Mouse (Mus musculus) intestine, embryonic 16.5 days (tissue): ENCODE measurements around the gene AI597479. TPM values are rescaled to one million over a fixed set of nuclear protein-coding genes. Genes with fewer than 3 reads are reported as not detected.
A peak's percentile ranks its signal among the peaks of the same experiment; 100 is the strongest.

Source experiments
- ATAC-seq: fragments of 200-750 bp; cut with Nextera tagmentation; 2 replicates; pipeline ENCODE4 v1.8.0; 2017; ENCODE audit warnings: moderate TSS enrichment, moderate library complexity
- H3K27ac ChIP-seq: fragments of 300-500 bp; sonication (generic); 2 replicates; pipeline ENCODE4 v1.5.1; 2014; ENCODE audit warnings: mild to moderate bottlenecking, low read length
- H3K27me3 ChIP-seq: fragments of 300-500 bp; sonication (generic); replicated peaks from 2 replicates; pipeline ENCODE4 v1.6.1; 2014; ENCODE audit warnings: low read length, control low read depth, mixed read lengths; ENCODE audit not compliant: control insufficient read depth, insufficient read depth
- H3K36me3 ChIP-seq: fragments of 300-500 bp; sonication (generic); 2 replicates; pipeline ENCODE4 v1.6.1; 2014; ENCODE audit warnings: low read length, control low read depth; ENCODE audit not compliant: control insufficient read depth, insufficient read depth
- H3K4me1 ChIP-seq: fragments of 300-500 bp; sonication (generic); 2 replicates; pipeline ENCODE4 v1.6.1; 2014; ENCODE audit warnings: low read length, control low read depth, mixed read lengths; ENCODE audit not compliant: control insufficient read depth, insufficient read depth
- H3K4me2 ChIP-seq: fragments of 300-500 bp; sonication (generic); 2 replicates; pipeline ENCODE4 v1.6.1; 2014; ENCODE audit warnings: low read depth, low read length, control low read depth
- H3K4me3 ChIP-seq: fragments of 300-500 bp; sonication (generic); 2 replicates; pipeline ENCODE4 v1.5.1; 2014; ENCODE audit warnings: mild to moderate bottlenecking, low read length
- H3K9ac ChIP-seq: fragments of 300-500 bp; sonication (generic); 2 replicates; pipeline ENCODE4 v1.6.1; 2014; ENCODE audit warnings: low read depth, low read length
- H3K9me3 ChIP-seq: fragments of 300-500 bp; sonication (generic); 2 replicates; pipeline ENCODE4 v1.6.1; 2016; ENCODE audit warnings: low read length, control low read depth; ENCODE audit not compliant: control insufficient read depth
- WGBS: fragments of 180-500 bp; shearing (Covaris S2); extraction: QIAGEN DNeasy Blood & Tissue Kit; methylation state at CpG from one replicate; pipeline ENCODE4 v1.1.7; 2014; 5-methylcytosine and 5-hydroxymethylcytosine counted together
- polyA plus RNA-seq: library from polyadenylated mRNA; unstranded; fragments of >200 nt; fragmentation: Nextera tagmentation; extraction: Ambion mirVana; gene quantifications from 2 replicates; pipeline ENCODE4 v1.2.1, GENCODE M21; 2015

The AI597479 gene
- polyA plus RNA-seq = 22.3 and 23.6 TPM in 2 replicates

- WGBS = 1% methylated on average over 57 of the region's 57 CpGs
- peak; percentile 96 for ATAC-seq
- H3K4me3 ChIP-seq = peak within 1 kb of the TSS; percentile 68
- H3K27me3 ChIP-seq = no peaks in the 10 kb centered on the region
- peaks cover 4% of the 10 kb centered on the region for H3K4me1 ChIP-seq
- H3K27ac ChIP-seq = peak within 1 kb of the TSS; percentile 100
- peak within 1 kb of the TSS; percentile 82 for H3K9ac ChIP-seq
- H3K36me3 ChIP-seq = no peaks in the 10 kb centered on the region
- H3K9me3 ChIP-seq = no peaks in the 10 kb centered on the region
- H3K4me2 ChIP-seq = peak within 1 kb of the TSS; percentile 75
Observed at GRCm38 (mm10) chr1:43098031-43098984, at the start of gene AI597479, which contains the start of gene Tgfbrap1. Gene AI597479, plus strand, starts transcription at chr1:43098710. Gene Tgfbrap1, minus strand, starts transcription at chr1:43098637.

- Histone ChIP-seq H3K4me2 (no peak overlapping the region), H3K36me3 (0 out of 2 replicates have a peak, but pooled peaks cover 2% of the 10 kb centered on the region), H3K9me3 (no peaks in the 10 kb centered on the region), H3K9ac (no peak overlapping the region), H3K27me3 (no peaks in the 10 kb centered on the region), H3K4me1 (no peaks in the 10 kb centered on the region), H3K4me3 (no peak overlapping the region), H3K27ac (no peak overlapping the region)
- ATAC-seq = peak; percentile 31; the same call in 1 of the 2 replicates
- WGBS = 92% methylated on average over 5 of the region's 5 CpGs
Observed at GRCm38 (mm10) chr1:43051903-43052302, 46.6 kb upstream of the AI597479 start.

GRCm38 (mm10) chr1:43065615-43066310 is 32.7 kb upstream of the AI597479 start:
- Histone ChIP-seq H3K9me3 (no peaks in the 10 kb centered on the region), H3K4me3 (no peak overlapping the region), H3K27ac (no peak overlapping the region), H3K4me1 (no peaks in the 10 kb centered on the region; the same call in 1 of the 2 replicates), H3K9ac (no peak overlapping the region), H3K27me3 (no peaks in the 10 kb centered on the region), H3K36me3 (no peaks in the 10 kb centered on the region), H3K4me2 (no peak overlapping the region)
- WGBS = 51% methylated on average over 9 of the region's 9 CpGs
- ATAC-seq = peak; percentile 78

GRCm38 (mm10) chr1:43066573-43066972 is 31.9 kb upstream of the AI597479 start:
- no peaks in the 10 kb centered on the region; the same call in 1 of the 2 replicates for H3K4me1 ChIP-seq
- H3K27me3 ChIP-seq = no peaks in the 10 kb centered on the region
- no peak overlapping the region for H3K4me3 ChIP-seq
- no peak overlapping the region for H3K27ac ChIP-seq
- WGBS = 85% methylated on average over 8 of the region's 8 CpGs
- H3K36me3 ChIP-seq = no peaks in the 10 kb centered on the region
- no peaks in the 10 kb centered on the region for H3K9me3 ChIP-seq
- no peak for ATAC-seq
- H3K9ac ChIP-seq = no peak overlapping the region
- H3K4me2 ChIP-seq = no peak overlapping the region

DNA sequence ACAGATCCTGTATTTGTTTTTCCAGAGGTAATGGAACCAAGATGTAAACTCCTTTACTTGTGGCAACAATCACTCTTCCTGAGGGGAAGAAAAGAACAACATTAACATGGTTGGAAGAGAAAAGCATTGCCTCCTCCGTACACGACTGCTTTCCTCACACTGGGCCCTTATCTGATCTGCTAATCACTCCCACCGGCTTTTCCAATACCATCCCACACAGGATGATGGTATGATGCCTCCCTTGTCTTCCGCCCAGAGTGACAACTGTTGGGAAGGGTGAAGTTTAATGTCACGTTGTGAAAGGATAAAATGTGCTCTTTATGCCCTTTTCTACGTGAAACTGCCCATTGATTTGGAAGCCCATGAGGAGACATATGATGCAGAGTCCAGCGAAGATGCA is 31.0 kb upstream of the AI597479 start:
- WGBS = 73% methylated on average over 7 of the region's 7 CpGs
- H3K4me2 ChIP-seq = no peak overlapping the region

DNA sequence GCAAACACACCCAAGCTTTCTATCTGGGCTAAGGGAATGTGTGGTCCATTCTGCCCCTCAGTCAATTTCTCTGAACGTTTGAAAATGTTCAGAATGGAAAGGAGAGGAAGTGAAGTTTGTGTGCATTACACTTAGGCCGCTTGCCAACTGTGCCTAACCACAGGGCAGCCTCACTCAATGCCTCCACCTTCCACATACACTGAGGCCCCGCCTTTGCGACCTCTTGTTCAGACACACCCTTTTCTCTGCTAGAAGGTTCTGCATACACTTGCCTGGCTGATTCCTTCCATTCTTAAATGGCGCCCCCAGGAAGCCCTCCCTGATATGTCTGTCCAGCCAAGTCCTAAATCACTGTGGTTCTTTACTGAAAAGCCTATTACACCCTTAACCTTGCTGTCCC is 27.8 kb upstream of the AI597479 start:
- H3K4me3 ChIP-seq = no peak overlapping the region
- H3K36me3 ChIP-seq = 0 out of 2 replicates have a peak, but pooled peaks cover 7% of the 10 kb centered on the region
- ATAC-seq = peak; percentile 58
- no peak overlapping the region for H3K9ac ChIP-seq
- H3K4me2 ChIP-seq = no peak overlapping the region
- no peaks in the 10 kb centered on the region; the same call in 1 of the 2 replicates for H3K4me1 ChIP-seq
- no peak overlapping the region for H3K27ac ChIP-seq
- H3K9me3 ChIP-seq = no peaks in the 10 kb centered on the region
- H3K27me3 ChIP-seq = no peaks in the 10 kb centered on the region
- 75% methylated on average over 5 of the region's 5 CpGs for WGBS

More for the DNA sequence above, 31.0 kb upstream of the AI597479 start:
- H3K36me3 ChIP-seq = no peaks in the 10 kb centered on the region
- no peaks in the 10 kb centered on the region for H3K27me3 ChIP-seq
- no peaks in the 10 kb centered on the region; the same call in 1 of the 2 replicates for H3K4me1 ChIP-seq
- ATAC-seq = no peak
- H3K9ac ChIP-seq = no peak overlapping the region
- no peaks in the 10 kb centered on the region for H3K9me3 ChIP-seq
- no peak overlapping the region for H3K27ac ChIP-seq
- H3K4me3 ChIP-seq = no peak overlapping the region

DNA sequence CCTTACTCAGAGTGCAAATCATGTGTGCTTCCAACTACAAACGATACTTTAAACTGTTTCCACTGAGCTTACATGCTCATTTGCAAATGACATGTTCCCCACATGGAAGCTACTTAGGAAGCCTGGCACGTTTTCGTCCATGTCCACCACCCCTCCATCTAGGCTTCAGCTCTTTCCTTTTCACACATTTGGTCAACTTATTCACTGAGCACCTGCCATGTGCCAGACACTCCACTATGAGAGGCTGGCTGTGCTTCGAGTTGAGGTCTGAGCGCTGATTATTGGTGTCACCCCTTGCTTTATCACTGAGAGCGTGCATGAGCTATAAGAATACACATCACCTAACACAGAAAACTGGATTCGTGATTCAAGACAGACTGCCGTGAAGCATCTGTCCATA is 26.5 kb upstream of the AI597479 start:
- Histone ChIP-seq H3K4me1 (no peaks in the 10 kb centered on the region; the same call in 1 of the 2 replicates), H3K27ac (no peak overlapping the region), H3K4me2 (no peak overlapping the region), H3K9ac (no peak overlapping the region), H3K9me3 (no peaks in the 10 kb centered on the region), H3K4me3 (no peak overlapping the region), H3K27me3 (no peaks in the 10 kb centered on the region), H3K36me3 (0 out of 2 replicates have a peak, but pooled peaks cover 7% of the 10 kb centered on the region)
- WGBS = 93% methylated on average over 8 of the region's 8 CpGs
- ATAC-seq = no peak

- WGBS = 46% methylated on average over 1 of the region's 1 CpGs
- no peak overlapping the region for H3K4me3 ChIP-seq
- 0 out of 2 replicates have a peak, but pooled peaks cover 7% of the 10 kb centered on the region for H3K36me3 ChIP-seq
- no peak overlapping the region for H3K4me2 ChIP-seq
- no peaks in the 10 kb centered on the region for H3K9me3 ChIP-seq
- H3K27me3 ChIP-seq = no peaks in the 10 kb centered on the region
- no peak for ATAC-seq
- H3K4me1 ChIP-seq = no peaks in the 10 kb centered on the region; the same call in 1 of the 2 replicates
- no peak overlapping the region for H3K27ac ChIP-seq
- no peak overlapping the region for H3K9ac ChIP-seq
Observed at GRCm38 (mm10) chr1:43072561-43072960, 25.9 kb upstream of the AI597479 start.

GRCm38 (mm10) chr1:43074791-43075190 is 23.7 kb upstream of the AI597479 start:
- H3K36me3 ChIP-seq = 0 out of 2 replicates have a peak, but pooled peaks cover 7% of the 10 kb centered on the region
- no peak overlapping the region for H3K9ac ChIP-seq
- no peak overlapping the region for H3K4me2 ChIP-seq
- WGBS = 91% methylated on average over 2 of the region's 2 CpGs
- no peak overlapping the region for H3K4me3 ChIP-seq
- no peaks in the 10 kb centered on the region for H3K27me3 ChIP-seq
- no peaks in the 10 kb centered on the region for H3K9me3 ChIP-seq
- H3K27ac ChIP-seq = no peak overlapping the region
- H3K4me1 ChIP-seq = no peaks in the 10 kb centered on the region; the same call in 1 of the 2 replicates
- ATAC-seq = no peak
